Mouse (Mus musculus) bone marrow macrophage, adult 2 months (primary cell): ENCODE measurements around the gene Mybbp1a.

Source experiments
- CTCF ChIP-seq: IDR thresholded peaks from 2 replicates; pipeline ENCODE4 v1.5.1; 2012; ENCODE audit warnings: low read depth, mild to moderate bottlenecking, low read length, moderate library complexity
- POLR2A ChIP-seq: IDR thresholded peaks from 2 replicates; pipeline ENCODE4 v1.6.1; 2012; ENCODE audit warnings: mild to moderate bottlenecking, low read depth, low read length, borderline replicate concordance

DNA sequence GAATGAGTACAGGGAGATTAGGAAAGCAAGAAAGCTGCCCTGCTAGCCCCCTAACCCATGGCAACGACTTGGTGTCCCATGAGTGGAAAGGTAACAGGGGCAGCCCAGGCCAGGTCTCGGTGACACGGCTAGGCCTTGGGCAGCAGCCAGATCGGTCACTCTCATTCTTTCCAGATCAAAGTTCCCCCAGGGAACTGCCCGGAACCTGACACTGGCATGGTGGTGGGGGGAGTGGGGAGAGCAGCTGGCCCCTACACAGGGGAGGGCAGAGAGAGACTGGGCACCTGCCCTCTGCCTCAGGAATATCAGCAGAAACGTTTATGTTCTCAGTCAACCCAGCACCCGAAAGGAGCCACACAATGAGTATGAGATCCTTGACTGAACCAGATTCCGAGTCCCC is 22.9 kb upstream of the Mybbp1a start:
- TF ChIP-seq CTCF, result no peak
- TF ChIP-seq POLR2A, result no peak
